Mouse (Mus musculus) midbrain, embryonic 15.5 days (tissue): ENCODE data around the gene Pan2. TPM values are rescaled to one million over a fixed set of nuclear protein-coding genes. Genes with fewer than 3 reads are reported as not detected.
"Not testable (repeated sequence)": the region's sequence is repeated elsewhere in the genome, so short reads cannot be mapped to it uniquely, and the experiment has no call there.

Experiments
- ATAC-seq: fragments of 200-750 bp; cut with Nextera tagmentation; replicated peaks from 2 replicates; pipeline ENCODE4 v1.8.0; 2017; ENCODE audit warnings: moderate TSS enrichment
- H3K27ac ChIP-seq: fragments of 300-500 bp; sonication (generic); 2 replicates; pipeline ENCODE4 v1.5.1; 2015; ENCODE audit warnings: mild to moderate bottlenecking, inconsistent platforms
- H3K27me3 ChIP-seq: fragments of 300-500 bp; sonication (generic); replicated peaks from 2 replicates; pipeline ENCODE4 v1.6.1; 2015; ENCODE audit warnings: inconsistent platforms
- H3K36me3 ChIP-seq: fragments of 300-500 bp; sonication (generic); replicated peaks from 2 replicates; pipeline ENCODE4 v1.6.1; 2015; ENCODE audit warnings: inconsistent platforms
- H3K4me1 ChIP-seq: fragments of 300-500 bp; sonication (generic); 2 replicates; pipeline ENCODE4 v1.6.1; 2015; ENCODE audit warnings: inconsistent platforms
- H3K4me2 ChIP-seq: fragments of 300-500 bp; sonication (generic); 2 replicates; pipeline ENCODE4 v1.6.1; 2015; ENCODE audit warnings: inconsistent platforms, mild to moderate bottlenecking, moderate library complexity
- H3K4me3 ChIP-seq: fragments of 300-500 bp; sonication (generic); 2 replicates; pipeline ENCODE4 v1.5.1; 2015; ENCODE audit warnings: mild to moderate bottlenecking, inconsistent platforms
- H3K9ac ChIP-seq: fragments of 300-500 bp; sonication (generic); 2 replicates; pipeline ENCODE4 v1.6.1; 2015; ENCODE audit warnings: mild to moderate bottlenecking, inconsistent platforms
- H3K9me3 ChIP-seq: fragments of 300-500 bp; sonication (generic); 2 replicates; pipeline ENCODE4 v1.6.1; 2016; ENCODE audit warnings: inconsistent platforms
- WGBS: fragments of 180-500 bp; shearing (Covaris S2); methylation state at CpG from one replicate; pipeline ENCODE4 v1.1.7; 2015; ENCODE audit warnings: mixed read lengths; 5-methylcytosine and 5-hydroxymethylcytosine counted together
- polyA plus RNA-seq: library from polyadenylated mRNA; unstranded; fragments of >200 nt; fragmentation: Nextera tagmentation; extraction: Ambion mirVana; gene quantifications from 2 replicates; pipeline ENCODE4 v1.2.1, GENCODE M21; 2015

The Pan2 gene
- 21.9 and 24.0 TPM in 2 replicates for polyA plus RNA-seq

DNA sequence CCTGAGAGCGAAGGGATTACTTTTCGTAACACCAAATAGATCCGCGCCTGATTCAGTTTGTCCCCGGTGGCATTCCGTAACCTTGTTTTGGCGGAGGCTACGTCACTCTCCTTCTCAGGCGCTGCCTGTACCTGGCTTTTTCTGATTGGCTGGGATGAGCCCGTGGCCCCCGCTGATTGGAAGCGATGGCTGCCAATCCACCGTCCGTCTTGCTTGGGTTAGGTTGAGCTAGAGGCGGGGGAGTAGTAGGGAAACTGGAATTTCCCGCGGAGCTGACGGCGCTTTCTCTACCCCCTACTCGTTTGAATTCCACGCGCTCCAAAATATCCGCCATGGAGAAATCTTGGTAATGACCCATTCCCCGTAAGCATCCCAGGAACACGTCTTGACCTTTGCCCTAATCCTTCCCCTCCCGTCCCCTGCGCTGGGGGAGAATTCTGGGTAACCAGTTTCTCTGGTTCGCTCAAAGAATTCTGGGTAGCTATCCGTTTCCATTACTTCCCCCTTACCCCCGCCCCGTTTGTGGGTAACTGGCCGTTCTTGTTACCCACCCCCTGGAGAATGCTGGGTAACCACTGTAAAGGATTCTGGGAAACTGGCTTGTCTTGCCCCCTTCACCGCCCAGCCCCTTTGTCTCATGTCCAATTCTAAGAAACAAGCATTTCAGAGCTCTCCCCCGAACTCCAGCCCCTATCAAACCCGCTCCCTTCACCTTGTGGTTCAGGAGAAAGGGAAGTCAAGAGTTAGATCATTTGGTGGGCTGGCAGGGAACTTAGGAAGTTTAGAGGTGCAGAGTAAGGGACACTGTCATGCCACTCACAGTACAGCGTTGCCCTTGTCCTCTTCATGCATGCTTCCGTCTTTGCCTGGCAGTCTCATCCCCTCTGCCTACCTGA is at the start of gene Pan2:
Pan2 (plus strand) TSS at position 210 of the 896 bp plus-strand sequence.
- Histone ChIP-seq H3K36me3 (no peaks in the 10 kb centered on the region), H3K4me3 (peak within 1 kb of the TSS; percentile 56), H3K9ac (peak within 1 kb of the TSS; percentile 69), H3K9me3 (no peaks in the 10 kb centered on the region), H3K4me1 (peaks cover 20% of the 10 kb centered on the region), H3K27me3 (no peaks in the 10 kb centered on the region), H3K4me2 (peak within 1 kb of the TSS; percentile 81), H3K27ac (peak within 1 kb of the TSS; percentile 97)
- ATAC-seq, result peak; percentile 99
- 1% methylated on average over 37 of the region's 37 CpGs for whole genome bisulfite sequencing

GRCm38 (mm10) chr10:128253677-128254255 is 49.4 kb upstream of the Pan2 start, which contains the start of gene Apon:
Gene Apon, plus strand, starts transcription at chr10:128254096.
- no peaks in the 10 kb centered on the region; the same call in 1 of the 2 replicates for H3K36me3 ChIP-seq
- no peak within 1 kb of the TSS for H3K4me3 ChIP-seq
- H3K4me2 ChIP-seq, result no peak within 1 kb of the TSS
- no peak for ATAC-seq
- H3K27me3 ChIP-seq, result no peaks in the 10 kb centered on the region
- WGBS, result 93% methylated on average over 4 of the region's 4 CpGs
- H3K9ac ChIP-seq, result no peak within 1 kb of the TSS
- no peaks in the 10 kb centered on the region for H3K4me1 ChIP-seq
- H3K9me3 ChIP-seq, result no peaks in the 10 kb centered on the region
- H3K27ac ChIP-seq, result no peak within 1 kb of the TSS

DNA sequence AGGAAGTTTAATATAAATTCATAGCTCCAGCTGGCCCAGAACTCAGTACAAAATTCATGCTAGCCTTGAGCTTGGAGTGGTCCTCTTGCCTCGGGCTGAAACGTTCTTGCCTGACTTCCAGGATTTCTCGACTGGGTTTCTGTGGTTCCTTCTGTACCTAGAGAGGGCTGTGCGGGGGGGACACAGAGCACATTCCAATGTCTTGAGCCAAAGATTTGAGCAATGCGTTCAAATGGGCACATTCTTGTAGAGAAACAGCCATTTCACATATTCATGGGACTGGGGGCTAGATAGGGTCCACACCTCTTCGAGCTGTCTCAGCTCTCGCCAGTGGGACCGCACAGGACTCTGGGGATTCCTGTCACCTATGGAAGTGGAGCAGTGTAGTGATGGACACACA is 47.2 kb upstream of the Pan2 start:
- Histone ChIP-seq H3K9ac (no peak overlapping the region), H3K4me2 (no peak overlapping the region), H3K27ac (no peak overlapping the region), H3K27me3 (no peaks in the 10 kb centered on the region), H3K36me3 (no peaks in the 10 kb centered on the region; the same call in 1 of the 2 replicates), H3K9me3 (no peaks in the 10 kb centered on the region), H3K4me3 (no peak overlapping the region), H3K4me1 (no peaks in the 10 kb centered on the region)
- no peak for ATAC-seq
- 86% methylated on average over 8 of the region's 8 CpGs for WGBS

DNA sequence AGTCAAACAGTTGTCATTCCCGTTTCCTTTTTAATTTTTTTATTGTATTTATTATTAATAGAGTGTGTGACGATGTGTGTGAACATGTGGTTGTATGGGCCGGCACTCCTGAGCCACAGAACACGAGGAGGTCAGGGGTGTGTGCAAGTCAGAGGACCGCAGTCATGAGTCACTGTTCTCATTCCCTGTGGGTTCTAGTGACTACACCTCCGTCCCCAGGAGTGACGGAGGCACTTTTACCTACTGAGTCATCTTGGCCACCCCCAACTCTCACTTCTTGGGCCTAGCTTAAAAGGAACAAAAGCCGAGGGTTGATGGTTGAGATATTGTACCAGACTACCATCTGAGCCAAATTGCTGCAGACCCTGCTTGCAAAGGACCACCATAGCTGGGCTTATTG is 46.8 kb upstream of the Pan2 start:
- ATAC-seq, result no peak
- no peak overlapping the region for H3K9ac ChIP-seq
- WGBS, result 90% methylated on average over 8 of the region's 8 CpGs
- no peak overlapping the region for H3K4me3 ChIP-seq
- H3K36me3 ChIP-seq, result no peaks in the 10 kb centered on the region; the same call in 1 of the 2 replicates
- no peak overlapping the region for H3K4me2 ChIP-seq
- H3K4me1 ChIP-seq, result no peaks in the 10 kb centered on the region
- no peaks in the 10 kb centered on the region for H3K27me3 ChIP-seq
- no peaks in the 10 kb centered on the region for H3K9me3 ChIP-seq
- H3K27ac ChIP-seq, result no peak overlapping the region

DNA sequence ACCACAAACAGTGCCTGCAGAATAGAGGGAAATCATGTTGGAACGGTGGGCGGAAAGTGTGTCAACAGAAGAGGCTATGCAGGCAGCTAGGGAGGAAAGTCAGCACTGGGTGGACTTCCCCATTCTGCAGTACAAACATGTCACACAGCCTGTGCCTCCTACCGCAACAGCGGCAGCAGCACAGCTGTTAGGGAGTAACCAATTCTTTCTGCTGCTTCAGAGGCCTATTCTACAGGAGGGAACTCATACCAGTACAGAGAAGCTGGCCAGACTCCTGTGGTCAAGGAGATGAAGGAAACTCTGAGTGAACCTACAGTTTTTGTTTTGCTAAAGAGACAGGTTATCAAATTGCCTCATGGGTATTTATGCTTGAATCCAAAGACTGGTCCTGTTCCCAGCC is 44.2 kb upstream of the Pan2 start:
- H3K4me1 ChIP-seq, result no peaks in the 10 kb centered on the region
- no peak overlapping the region for H3K4me3 ChIP-seq
- no peak overlapping the region for H3K4me2 ChIP-seq
- no peaks in the 10 kb centered on the region for H3K27me3 ChIP-seq
- H3K36me3 ChIP-seq, result no peaks in the 10 kb centered on the region
- no peaks in the 10 kb centered on the region for H3K9me3 ChIP-seq
- H3K9ac ChIP-seq, result no peak overlapping the region
- no peak for ATAC-seq
- WGBS, result 85% methylated on average over 4 of the region's 4 CpGs
- no peak overlapping the region for H3K27ac ChIP-seq

DNA sequence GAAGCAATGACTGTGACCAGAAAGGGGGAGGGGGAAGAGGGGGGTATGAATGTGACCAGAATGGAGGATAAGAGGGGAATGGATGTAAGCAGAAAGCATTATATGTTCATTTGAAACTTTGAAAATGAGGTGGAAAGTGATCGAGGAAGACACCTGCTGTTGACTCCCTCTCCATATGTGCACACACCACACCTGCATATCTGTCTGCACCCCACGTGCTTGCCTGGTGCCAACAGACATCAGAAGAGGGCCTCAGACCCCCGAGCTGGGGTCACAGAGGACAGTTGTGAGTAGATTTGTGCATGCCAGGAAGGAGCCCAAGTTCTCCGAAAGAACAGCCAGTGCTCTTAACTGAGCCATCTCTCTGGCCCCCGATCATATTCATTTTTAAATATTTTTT is 43.2 kb upstream of the Pan2 start:
- Histone ChIP-seq H3K9ac (no peak overlapping the region), H3K36me3 (no peaks in the 10 kb centered on the region), H3K27ac (no peak overlapping the region), H3K4me3 (no peak overlapping the region), H3K4me1 (no peaks in the 10 kb centered on the region), H3K27me3 (no peaks in the 10 kb centered on the region), H3K9me3 (no peaks in the 10 kb centered on the region), H3K4me2 (no peak overlapping the region)
- ATAC-seq, result no peak
- WGBS, result 87% methylated on average over 5 of the region's 5 CpGs

- 88% methylated on average over 7 of the region's 7 CpGs for WGBS
- not testable (repeated sequence) for H3K27me3 ChIP-seq, H3K4me2 ChIP-seq, H3K27ac ChIP-seq, H3K4me3 ChIP-seq, H3K36me3 ChIP-seq, ATAC-seq, H3K4me1 ChIP-seq, H3K9me3 ChIP-seq, H3K9ac ChIP-seq
Measured at GRCm38 (mm10) chr10:128260376-128260775, 42.8 kb upstream of the Pan2 start.

- 77% methylated on average over 22 of the region's 22 CpGs for WGBS
- H3K4me2 ChIP-seq, result no peak overlapping the region
- H3K4me3 ChIP-seq, result no peak overlapping the region
- no peaks in the 10 kb centered on the region for H3K4me1 ChIP-seq
- H3K36me3 ChIP-seq, result no peaks in the 10 kb centered on the region
- H3K9ac ChIP-seq, result no peak overlapping the region
- no peak overlapping the region for H3K27ac ChIP-seq
- no peaks in the 10 kb centered on the region for H3K27me3 ChIP-seq
- no peak for ATAC-seq
- H3K9me3 ChIP-seq, result no peaks in the 10 kb centered on the region
Measured at GRCm38 (mm10) chr10:128262300-128262699, 40.8 kb upstream of the Pan2 start.

DNA sequence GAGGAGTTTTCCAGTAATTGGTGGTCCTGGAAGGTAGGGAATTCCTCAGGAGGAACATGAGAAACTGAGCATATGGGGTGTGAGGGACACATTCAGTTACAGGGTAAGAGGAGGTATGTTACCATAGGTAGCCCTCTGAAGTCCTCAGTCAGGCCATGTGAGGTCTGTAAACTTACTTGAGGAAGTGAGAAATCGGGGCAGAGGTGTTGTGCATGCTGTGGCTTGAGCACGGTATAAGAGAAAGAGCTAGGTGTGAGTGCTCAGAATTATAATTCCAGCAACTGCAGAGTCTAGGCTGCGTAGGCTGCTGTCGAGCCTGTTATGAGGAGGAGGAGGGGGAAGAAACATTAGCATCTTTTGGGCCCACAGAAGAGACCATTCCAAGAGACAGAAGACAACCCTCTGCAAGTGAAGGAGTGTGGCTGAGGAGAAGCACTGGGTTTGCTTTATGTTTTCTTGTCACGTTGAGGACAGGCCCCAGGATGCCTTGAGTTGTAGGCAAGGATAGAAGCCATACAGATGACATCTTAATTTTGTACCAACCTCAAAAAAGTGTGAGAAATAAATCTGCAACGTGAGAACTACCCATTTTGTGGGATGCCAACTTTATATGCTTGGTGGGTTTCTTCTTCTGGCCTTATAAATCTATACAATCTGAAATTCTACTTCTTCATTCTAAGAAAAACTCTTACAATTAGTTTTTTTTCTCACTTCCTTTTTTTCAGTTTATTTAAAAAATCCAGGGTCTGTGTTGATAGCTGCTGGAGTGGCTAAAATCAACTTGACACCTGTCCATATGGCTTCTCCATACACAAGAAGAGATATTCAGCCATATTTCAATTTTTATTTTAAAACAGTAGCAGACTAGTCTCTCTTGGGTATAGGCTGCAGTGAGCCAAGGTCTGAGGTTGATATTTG is 39.5 kb upstream of the Pan2 start:
- no peaks in the 10 kb centered on the region for H3K36me3 ChIP-seq
- ATAC-seq, result no peak
- no peak overlapping the region for H3K9ac ChIP-seq
- no peak overlapping the region for H3K27ac ChIP-seq
- no peaks in the 10 kb centered on the region for H3K4me1 ChIP-seq
- no peak overlapping the region for H3K4me2 ChIP-seq
- no peak overlapping the region for H3K4me3 ChIP-seq
- no peaks in the 10 kb centered on the region for H3K27me3 ChIP-seq
- no peaks in the 10 kb centered on the region for H3K9me3 ChIP-seq
- WGBS, result 82% methylated on average over 6 of the region's 6 CpGs

DNA sequence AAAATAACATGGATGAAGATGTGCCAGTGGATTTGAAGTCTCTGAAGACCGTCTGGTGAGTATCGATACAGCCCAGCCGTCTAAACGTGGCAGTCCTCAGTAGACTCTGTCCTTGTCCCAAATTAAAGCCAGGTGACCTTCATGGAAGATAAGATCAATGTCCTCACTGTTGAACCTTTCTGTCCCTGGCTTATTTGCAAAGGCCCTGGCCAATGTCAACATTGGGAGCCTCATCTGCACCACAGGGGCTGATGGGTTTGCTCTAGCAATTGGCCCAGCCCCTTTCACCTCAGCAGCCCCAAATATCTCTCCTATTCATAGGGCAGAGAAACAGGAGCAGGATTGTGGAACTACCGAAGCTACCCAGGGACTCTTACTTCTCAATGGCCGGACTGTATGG is 34.8 kb upstream of the Pan2 start, which contains the start of gene Apof:
Apof (plus strand) TSS at position 301 of the 400 bp plus-strand sequence.
- Histone ChIP-seq H3K36me3 (no peaks in the 10 kb centered on the region), H3K27ac (no peak within 1 kb of the TSS), H3K27me3 (no peaks in the 10 kb centered on the region), H3K4me2 (no peak within 1 kb of the TSS), H3K4me1 (peaks cover 5% of the 10 kb centered on the region), H3K9me3 (no peaks in the 10 kb centered on the region), H3K9ac (no peak within 1 kb of the TSS), H3K4me3 (no peak within 1 kb of the TSS)
- ATAC-seq, result no peak
- 89% methylated on average over 6 of the region's 6 CpGs for WGBS

GRCm38 (mm10) chr10:128269206-128269910 is 33.8 kb upstream of the Pan2 start:
- peak overlapping the region; percentile 79; the same call in 1 of the 2 replicates for H3K4me2 ChIP-seq
- no peak for ATAC-seq
- H3K27me3 ChIP-seq, result no peaks in the 10 kb centered on the region
- H3K4me3 ChIP-seq, result 0 out of 2 replicates have a peak overlapping the region, but pooled peaks have one; percentile 85
- H3K27ac ChIP-seq, result no peak overlapping the region
- no peaks in the 10 kb centered on the region for H3K9me3 ChIP-seq
- H3K9ac ChIP-seq, result no peak overlapping the region
- peaks cover 5% of the 10 kb centered on the region for H3K4me1 ChIP-seq
- WGBS, result 92% methylated on average over 16 of the region's 16 CpGs
- no peaks in the 10 kb centered on the region for H3K36me3 ChIP-seq
